Mouse (Mus musculus) erythroblast, embryonic 14.5 days (primary cell): Measurements from ENCODE around the gene Hoxc13. TPM values are rescaled to one million over a fixed set of nuclear protein-coding genes. Genes with fewer than 3 reads are reported as not detected.

Experiments
- H3K27me3 ChIP-seq: 2 replicates; pipeline ENCODE4 v1.6.1; 2012; ENCODE audit warnings: inconsistent platforms; ENCODE audit not compliant: control insufficient read depth
- H3K36me3 ChIP-seq: 2 replicates; pipeline ENCODE4 v1.6.1; 2012; ENCODE audit warnings: mild to moderate bottlenecking, inconsistent platforms; ENCODE audit not compliant: control insufficient read depth
- H3K4me1 ChIP-seq: 2 replicates; pipeline ENCODE4 v1.6.1; 2012; ENCODE audit warnings: inconsistent platforms; ENCODE audit not compliant: control insufficient read depth
- H3K4me3 ChIP-seq: replicated peaks from 2 replicates; pipeline ENCODE3; 2012; ENCODE audit warnings: moderate library complexity, mild to moderate bottlenecking, inconsistent platforms
- H3K9me3 ChIP-seq: 2 replicates; pipeline ENCODE4 v1.6.1; 2012; ENCODE audit warnings: low read length, inconsistent platforms, mixed read lengths; ENCODE audit not compliant: control insufficient read depth
- GATA1 ChIP-seq: IDR thresholded peaks from 2 replicates; pipeline ENCODE4 v1.6.1; 2012; ENCODE audit warnings: low read length, inconsistent platforms, mixed read lengths
- TAL1 ChIP-seq: IDR thresholded peaks from 3 replicates; pipeline ENCODE4 v1.6.1; 2012; ENCODE audit warnings: low read length, inconsistent platforms, mixed read lengths
- polyA plus RNA-seq: library from polyadenylated mRNA; stranded (reverse); fragments of >175 nt; gene quantifications from 2 replicates; pipeline ENCODE4 v1.2.3, GENCODE M21; 2012

The Hoxc13 gene
- polyA plus RNA-seq, 1 experiment: not detected

GRCm38 (mm10) chr15:102947276-102947675 is 26.4 kb downstream of the Hoxc13 start:
- no peaks in the 10 kb centered on the region for H3K4me1 ChIP-seq
- no peaks in the 10 kb centered on the region; the same call in 1 of the 2 replicates for H3K9me3 ChIP-seq
- peaks cover 99% of the 10 kb centered on the region for H3K27me3 ChIP-seq
- no peaks in the 10 kb centered on the region for H3K36me3 ChIP-seq
- TF ChIP-seq TAL1: no peak
- TF ChIP-seq GATA1: no peak
- no peak overlapping the region for H3K4me3 ChIP-seq

- Histone ChIP-seq H3K36me3 (no peaks in the 10 kb centered on the region), H3K9me3 (no peaks in the 10 kb centered on the region; the same call in 1 of the 2 replicates), H3K4me3 (no peak overlapping the region), H3K4me1 (no peaks in the 10 kb centered on the region), H3K27me3 (peaks cover 100% of the 10 kb centered on the region)
- TF ChIP-seq GATA1 (no peak), TAL1 (no peak)
Measured at GRCm38 (mm10) chr15:102948842-102949241, 27.9 kb downstream of the Hoxc13 start.

GRCm38 (mm10) chr15:102949696-102950095 is 28.8 kb downstream of the Hoxc13 start:
- Histone ChIP-seq H3K27me3 (peaks cover 100% of the 10 kb centered on the region), H3K9me3 (peaks cover 3% of the 10 kb centered on the region; the same call in 1 of the 2 replicates), H3K36me3 (no peaks in the 10 kb centered on the region), H3K4me3 (no peak overlapping the region), H3K4me1 (no peaks in the 10 kb centered on the region)
- TF ChIP-seq TAL1 (no peak), GATA1 (no peak)

- TF ChIP-seq TAL1 (no peak), GATA1 (no peak)
Measured at GRCm38 (mm10) chr15:102950877-102951276, 30.0 kb downstream of the Hoxc13 start.

GRCm38 (mm10) chr15:102953561-102953960 is 32.7 kb downstream of the Hoxc13 start:
- Histone ChIP-seq H3K4me3 (no peak overlapping the region), H3K27me3 (peaks cover 100% of the 10 kb centered on the region), H3K4me1 (no peaks in the 10 kb centered on the region), H3K9me3 (peaks cover 8% of the 10 kb centered on the region; the same call in 1 of the 2 replicates), H3K36me3 (no peaks in the 10 kb centered on the region)
- TF ChIP-seq GATA1: no peak
- TF ChIP-seq TAL1: no peak

More at GRCm38 (mm10) chr15:102950877-102951276, 30.0 kb downstream of the Hoxc13 start:
- Histone ChIP-seq H3K27me3 (peaks cover 100% of the 10 kb centered on the region), H3K4me1 (no peaks in the 10 kb centered on the region), H3K9me3 (peaks cover 5% of the 10 kb centered on the region; the same call in 1 of the 2 replicates), H3K4me3 (no peak overlapping the region), H3K36me3 (no peaks in the 10 kb centered on the region)

GRCm38 (mm10) chr15:102954192-102955006 is 33.5 kb downstream of the Hoxc13 start, which contains the start of gene Hoxc11:
Gene Hoxc11, plus strand, starts transcription at chr15:102954427.
- Histone ChIP-seq H3K4me1 (no peaks in the 10 kb centered on the region), H3K36me3 (no peaks in the 10 kb centered on the region), H3K4me3 (no peak within 1 kb of the TSS), H3K9me3 (peaks cover 8% of the 10 kb centered on the region; the same call in 1 of the 2 replicates), H3K27me3 (peaks cover 100% of the 10 kb centered on the region)
- no peak for TF ChIP-seq TAL1
- TF ChIP-seq GATA1: no peak

GRCm38 (mm10) chr15:102955007-102955382 is 34.1 kb downstream of the Hoxc13 start:
- Histone ChIP-seq H3K4me1 (no peaks in the 10 kb centered on the region), H3K27me3 (peaks cover 100% of the 10 kb centered on the region), H3K4me3 (no peak overlapping the region), H3K36me3 (no peaks in the 10 kb centered on the region), H3K9me3 (peaks cover 8% of the 10 kb centered on the region; the same call in 1 of the 2 replicates)
- TF ChIP-seq TAL1 (no peak), GATA1 (no peak)

GRCm38 (mm10) chr15:102955833-102956640 is 35.1 kb downstream of the Hoxc13 start:
- no peaks in the 10 kb centered on the region for H3K36me3 ChIP-seq
- TF ChIP-seq TAL1: no peak
- no peak for TF ChIP-seq GATA1
- no peaks in the 10 kb centered on the region for H3K4me1 ChIP-seq
- peaks cover 100% of the 10 kb centered on the region for H3K27me3 ChIP-seq
- H3K9me3 ChIP-seq: peaks cover 8% of the 10 kb centered on the region; the same call in 1 of the 2 replicates
- H3K4me3 ChIP-seq: no peak overlapping the region

- Histone ChIP-seq H3K4me3 (no peak overlapping the region), H3K27me3 (peaks cover 100% of the 10 kb centered on the region), H3K4me1 (no peaks in the 10 kb centered on the region), H3K9me3 (peaks cover 8% of the 10 kb centered on the region; the same call in 1 of the 2 replicates), H3K36me3 (no peaks in the 10 kb centered on the region)
- TF ChIP-seq GATA1 (no peak), TAL1 (no peak)
Measured at GRCm38 (mm10) chr15:102956906-102957305, 36.0 kb downstream of the Hoxc13 start.
